Mouse (Mus musculus) Muller cell, postnatal 12 days (primary cell): Measurements from ENCODE around the gene A2ml1.
"Not testable (repeated sequence)": the region's sequence is repeated elsewhere in the genome, so short reads cannot be mapped to it uniquely, and the experiment has no call there.

Experiments used
- DNase-seq: peaks from one replicate; pipeline ENCODE4 v3.0.0-alpha.2; 2015; ENCODE audit errors: inconsistent ontology term

Gene A2ml1

DNA sequence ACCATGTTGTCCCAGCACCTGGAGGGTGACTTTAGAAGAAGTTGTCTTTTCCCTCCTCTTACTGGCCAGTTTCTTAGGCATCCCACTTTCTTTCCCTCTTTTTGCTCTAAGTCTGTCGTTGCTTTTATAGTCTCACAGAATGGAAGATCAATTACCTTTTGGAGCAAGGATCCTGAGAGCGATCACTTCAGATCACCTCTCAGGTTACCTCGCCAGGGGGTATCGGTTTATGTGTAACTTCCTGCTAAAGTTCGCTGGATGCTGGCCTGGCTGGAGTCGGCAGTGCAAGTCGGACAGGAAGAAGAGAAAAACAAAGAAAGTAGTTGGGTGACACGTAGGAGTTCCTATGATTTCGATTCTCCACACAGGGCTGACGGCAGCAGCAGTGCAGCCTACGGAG, at the start of gene A2ml1:
Gene A2ml1, minus strand, starts transcription at position 101 of the 400 bp plus-strand sequence.
- DNase-seq = no peak

DNA sequence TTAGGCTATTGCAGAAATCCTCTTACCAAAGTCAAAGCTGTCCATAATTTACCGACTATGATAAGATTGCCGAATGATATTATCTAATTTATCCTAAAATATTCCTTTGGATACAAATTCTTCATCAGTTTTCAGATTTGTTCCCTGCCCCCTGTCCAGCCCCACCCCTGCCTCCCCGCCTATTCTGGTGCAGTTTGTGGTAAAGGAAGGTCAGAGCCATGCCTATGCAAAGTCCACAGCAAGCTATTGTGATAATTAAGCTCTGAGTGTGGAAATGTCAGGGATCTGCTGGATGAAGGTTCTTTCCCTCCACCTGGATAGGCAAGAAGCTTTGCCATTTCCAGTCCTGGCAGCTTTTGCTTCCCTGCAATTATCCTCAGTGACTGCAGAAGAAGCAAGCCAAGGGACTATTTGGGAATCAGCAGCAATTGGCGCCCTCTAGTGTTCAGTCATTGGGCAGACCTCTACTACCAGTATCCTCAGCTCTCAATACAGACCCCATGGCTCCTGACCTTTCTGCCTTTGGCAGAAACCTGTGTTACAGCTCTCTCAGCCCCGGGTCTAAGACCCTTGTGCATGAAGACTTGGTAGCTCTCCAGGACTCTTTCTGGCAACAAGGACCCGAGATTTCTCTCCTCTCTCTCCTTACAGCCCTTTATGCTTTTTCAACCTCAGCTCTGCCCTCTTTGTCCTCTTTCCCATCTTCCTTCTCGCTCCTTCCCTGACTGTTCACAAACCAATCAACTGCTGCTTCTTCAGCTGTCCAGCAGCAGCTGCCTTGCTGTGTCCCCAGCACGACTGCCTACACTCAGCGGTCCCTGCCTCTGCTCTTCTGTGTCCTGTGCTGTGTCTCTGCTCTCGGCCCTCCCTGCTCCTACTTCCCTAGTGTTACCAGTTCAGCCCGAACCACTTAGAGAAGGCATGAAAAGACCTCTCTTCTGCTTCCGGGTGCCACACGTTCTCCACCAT, 48.6 kb upstream of the A2ml1 start:
- peak; percentile 52 for DNase-seq

DNA sequence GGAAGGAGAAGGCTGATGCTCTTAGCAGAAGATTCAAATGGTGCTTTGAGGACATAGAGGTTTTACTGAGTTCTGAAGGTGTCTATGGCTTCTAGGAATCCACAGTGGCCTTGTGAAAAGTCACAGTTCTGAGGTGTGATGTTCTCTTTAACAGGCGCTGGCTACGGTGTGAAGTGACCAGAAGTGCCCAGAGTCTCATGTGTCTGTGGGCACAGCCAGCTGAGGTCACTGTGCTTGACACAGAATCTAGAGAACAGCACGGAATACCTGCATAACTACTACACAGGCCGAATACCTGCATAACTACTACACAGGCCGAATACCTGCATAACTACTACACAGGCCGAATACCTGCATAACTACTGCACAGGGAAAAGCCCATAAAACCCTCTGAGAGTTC, 43.8 kb upstream of the A2ml1 start:
- DNase-seq = not testable (repeated sequence)

DNA sequence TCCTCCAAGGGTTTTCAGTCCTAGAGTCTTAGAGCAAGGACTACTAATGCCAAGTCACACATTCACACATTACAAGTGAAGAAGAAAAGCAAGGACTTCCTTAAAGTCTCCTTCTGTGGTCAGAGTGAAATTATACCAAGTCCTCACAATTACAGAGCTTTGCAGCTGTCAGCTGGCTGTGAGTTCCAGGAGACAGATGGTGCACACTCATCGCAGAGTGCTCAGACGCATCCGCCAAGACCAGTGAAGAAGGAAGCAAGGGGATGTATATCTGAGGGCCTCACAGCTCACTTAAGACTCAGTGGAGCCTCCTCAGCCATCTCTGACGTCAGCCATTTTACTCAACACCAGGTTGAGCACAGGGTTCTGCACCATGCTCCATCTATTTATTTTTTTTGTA, 43.0 kb upstream of the A2ml1 start:
- DNase-seq = no peak

DNA sequence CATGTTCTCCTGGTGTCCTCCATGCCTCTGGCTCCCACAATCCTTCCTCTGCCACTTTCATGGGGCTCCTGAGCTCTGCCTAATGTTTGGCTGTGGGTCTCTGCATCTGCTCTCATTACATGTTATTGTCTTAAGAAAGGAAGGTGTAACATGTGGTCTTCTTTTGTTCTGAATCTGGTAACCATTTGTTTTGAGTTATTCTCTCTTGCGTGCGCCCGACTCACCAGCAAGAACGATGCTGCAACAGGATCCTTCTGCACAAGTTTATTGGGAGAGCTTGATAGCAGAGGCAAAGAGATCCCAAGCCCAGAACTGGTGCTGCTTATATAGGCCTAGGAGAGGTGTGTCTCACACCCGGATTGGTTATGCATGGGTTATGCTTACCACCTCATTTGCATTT, 42.0 kb upstream of the A2ml1 start, which contains the start of gene Klrb1a:
Gene Klrb1a, minus strand, starts transcription at position 101 of the 400 bp plus-strand sequence.
- not testable (repeated sequence) for DNase-seq

DNA sequence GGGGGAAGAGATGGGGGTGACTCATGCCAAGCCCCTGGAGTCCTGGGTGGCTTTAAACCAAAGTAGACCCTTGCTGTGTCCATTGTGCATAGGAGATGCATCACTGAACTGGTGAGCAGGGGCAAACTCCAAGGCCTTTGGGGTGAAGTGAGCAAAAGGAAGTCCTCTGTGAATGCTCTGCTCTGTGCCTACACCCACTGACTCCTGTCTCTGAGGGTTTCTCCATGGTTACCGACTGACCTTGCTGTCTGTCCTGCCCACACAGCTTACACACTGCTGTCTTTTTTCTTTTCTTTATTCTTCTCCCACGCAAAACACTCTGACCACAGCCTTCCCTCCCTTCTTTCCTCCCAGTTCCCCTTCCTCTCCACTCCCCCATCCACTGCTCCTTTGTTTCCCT, 41.3 kb upstream of the A2ml1 start:
- peak; percentile 36 for DNase-seq

DNA sequence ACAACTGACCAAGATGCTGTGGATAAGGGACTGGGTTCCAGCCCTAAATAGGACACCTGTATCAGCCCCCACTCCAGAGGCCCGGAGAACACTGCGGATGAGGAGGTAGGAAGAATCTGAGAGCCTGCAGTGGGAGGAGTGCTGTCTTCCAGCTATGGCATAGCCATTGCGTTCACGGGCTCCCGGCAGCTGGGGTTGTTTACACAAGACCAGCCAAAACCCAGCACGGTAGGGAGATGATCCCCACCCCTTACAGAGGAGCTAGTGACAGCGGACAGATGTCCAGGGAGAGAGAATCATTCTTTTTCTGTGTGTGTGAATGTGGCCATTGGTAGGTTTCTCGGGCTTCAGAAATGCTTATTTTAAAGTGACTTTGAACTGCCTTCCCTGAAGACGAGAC, 24.9 kb upstream of the A2ml1 start:
- no peak for DNase-seq

DNA sequence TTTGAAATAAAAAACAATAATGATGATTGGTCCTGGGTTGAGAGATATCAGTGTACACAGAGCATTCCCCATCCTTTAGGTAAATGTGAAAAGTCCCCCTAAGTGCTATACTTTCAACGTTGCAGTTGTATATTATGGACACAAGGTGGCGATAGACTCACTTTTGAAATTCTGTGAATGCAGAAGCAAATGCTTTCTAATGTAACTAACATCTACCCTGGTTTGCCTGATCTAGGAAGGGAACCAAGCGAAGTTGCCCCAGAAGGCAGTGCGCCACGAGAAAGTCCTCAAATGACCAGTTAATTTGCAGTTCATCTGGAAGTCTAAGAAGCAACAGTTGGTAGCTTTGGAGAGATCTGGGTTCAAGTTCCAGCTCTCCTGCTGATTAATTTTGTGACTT, 23.1 kb upstream of the A2ml1 start:
- peak; percentile 42 for DNase-seq

DNA sequence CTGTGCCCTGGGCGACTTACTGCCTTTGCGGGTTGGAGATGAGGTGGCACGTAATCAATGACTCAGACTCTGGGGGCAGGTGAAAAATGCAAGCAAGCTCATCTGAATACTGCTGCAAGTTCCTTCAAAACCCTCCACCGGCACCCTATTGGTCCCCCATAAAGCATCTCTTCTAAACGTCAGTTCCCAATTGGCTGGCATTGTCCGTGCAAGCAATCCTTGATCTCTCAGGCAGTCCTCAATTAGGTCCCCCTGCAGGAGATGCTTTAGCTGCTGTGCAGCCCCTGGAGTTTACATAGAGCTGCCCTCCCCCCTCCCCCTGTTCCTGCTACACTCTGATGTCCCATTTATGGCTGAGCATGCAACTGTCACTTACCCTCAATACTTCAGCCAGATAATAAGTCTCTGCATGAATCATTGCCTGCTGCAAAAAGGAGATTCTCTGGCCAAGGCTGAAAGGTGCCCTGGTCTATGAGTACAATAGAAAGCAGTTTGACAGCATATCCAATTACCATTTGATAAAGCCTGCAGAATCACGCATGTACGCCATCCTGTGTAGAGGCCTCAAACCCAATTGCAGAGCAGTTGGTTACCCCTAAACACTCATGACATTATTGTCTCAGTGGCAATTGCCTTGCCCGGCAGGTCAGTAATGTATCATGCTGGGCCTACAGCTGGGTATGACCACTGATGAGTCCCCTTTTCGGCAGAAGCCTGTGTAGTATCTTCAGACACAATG, 21.2 kb upstream of the A2ml1 start:
- DNase-seq = peak; percentile 43

DNA sequence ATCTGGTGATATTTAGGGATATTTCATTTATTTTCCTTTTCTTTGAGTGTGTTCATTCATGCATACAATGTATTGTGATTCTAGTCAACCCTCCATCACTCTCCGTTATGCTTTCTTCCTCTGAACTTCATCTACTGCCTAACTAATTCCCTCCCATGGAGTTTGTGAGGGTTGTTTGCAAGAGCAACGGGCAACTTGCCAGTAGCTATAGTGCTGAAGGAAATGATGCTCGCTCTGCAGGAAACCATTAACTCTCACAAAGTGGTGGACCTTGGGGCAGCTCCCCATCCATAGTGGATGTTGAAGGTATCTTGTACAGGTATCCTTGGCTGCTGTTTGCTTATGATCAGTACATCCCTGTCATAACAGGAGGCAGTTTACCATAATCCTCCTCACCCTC, 20.6 kb upstream of the A2ml1 start:
- peak; percentile 46 for DNase-seq

DNA sequence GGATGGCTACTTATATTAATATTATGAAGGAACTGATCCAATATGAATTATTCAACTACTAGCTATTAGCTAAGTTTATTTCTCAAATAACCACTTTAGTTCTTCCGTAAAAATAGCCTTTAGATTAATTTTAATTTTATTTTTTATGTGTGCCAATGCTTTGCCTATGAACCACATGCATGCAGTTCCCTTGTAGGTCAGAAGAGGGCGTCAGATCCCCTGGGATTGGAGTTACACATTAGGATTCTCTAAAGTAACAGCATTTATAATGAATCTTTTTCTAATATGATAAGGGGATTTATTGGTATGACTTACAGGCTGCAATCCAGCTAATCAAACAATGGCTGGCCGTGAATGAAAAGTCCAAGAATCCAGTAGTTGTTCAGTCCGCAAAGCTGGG, 18.1 kb upstream of the A2ml1 start:
- no peak for DNase-seq

DNA sequence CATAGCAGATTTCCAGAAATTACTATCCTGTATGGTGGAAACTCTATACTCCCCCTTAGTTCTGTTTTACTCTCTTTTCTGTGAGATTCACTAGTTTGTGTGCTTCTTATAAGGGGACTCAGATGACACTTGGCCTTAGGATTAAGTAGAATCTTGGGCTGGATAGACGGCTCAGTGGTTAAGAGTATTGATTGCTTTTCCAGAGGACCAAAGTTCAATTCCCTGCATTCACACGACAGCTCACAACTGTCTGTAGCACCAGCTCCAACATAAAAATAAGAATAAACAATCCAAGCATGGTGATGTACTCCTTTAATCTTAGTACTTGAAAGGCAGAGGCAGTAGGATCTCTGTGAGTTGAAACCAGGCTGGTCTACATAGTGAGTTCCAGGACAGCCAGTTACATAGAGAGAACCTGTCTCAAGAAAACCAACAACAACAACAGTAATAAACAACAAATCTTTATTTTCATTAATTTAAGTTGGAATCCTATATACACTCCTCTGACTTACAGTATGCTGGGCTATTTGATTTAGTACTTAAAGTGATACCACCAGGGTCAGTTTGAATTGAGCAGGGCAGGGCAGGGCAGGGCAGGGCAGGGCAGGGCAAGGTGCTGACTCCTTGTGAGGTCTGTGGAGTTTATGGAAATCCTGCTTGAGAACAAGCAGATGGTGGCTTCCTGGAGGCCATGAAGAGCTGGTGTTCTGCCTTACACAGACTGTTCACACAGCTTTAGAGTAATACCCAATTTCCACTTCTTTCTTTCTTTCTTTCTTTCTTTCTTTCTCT, 17.0 kb upstream of the A2ml1 start:
- no peak for DNase-seq

DNA sequence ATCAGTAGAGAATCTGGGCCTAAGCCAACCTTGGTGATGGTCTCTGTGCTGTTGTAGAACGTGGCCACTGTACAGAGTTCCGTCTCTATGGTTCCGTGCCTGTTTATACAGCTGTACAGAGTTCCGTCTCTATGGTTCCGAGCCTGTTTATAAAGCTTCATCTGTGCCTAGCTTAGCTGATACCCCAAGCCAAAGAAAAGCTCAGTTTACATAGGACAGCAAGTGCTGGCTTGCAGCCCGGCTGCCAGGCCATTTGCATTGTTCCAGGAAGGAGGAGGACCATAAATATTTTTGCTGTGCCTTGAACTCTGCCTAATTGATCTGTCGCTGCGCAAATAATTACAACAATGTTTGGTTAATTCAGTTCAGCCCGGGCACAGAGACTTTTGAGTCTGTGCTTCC, 15.7 kb upstream of the A2ml1 start:
- DNase-seq = peak; percentile 91

DNA sequence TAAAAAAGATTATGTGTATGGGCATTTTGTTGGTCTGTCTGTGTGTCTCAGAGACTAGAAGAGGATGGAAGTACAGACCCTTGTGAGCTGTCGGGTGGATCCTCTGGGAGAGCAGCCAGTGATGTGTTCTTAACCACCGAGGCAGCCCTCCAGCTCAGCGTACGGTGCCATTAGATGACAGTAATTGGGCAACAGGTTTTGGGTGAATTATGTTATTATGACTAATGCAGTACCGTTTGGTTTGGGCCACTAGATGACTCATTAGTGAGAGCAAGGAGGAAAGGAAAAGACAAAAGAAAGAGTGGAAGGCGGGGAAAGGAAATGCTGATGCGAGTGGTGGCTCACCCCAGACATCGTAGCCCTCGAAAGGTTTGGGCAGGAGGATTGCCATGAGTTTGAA, 13.2 kb upstream of the A2ml1 start:
- DNase-seq = peak; percentile 73

DNA sequence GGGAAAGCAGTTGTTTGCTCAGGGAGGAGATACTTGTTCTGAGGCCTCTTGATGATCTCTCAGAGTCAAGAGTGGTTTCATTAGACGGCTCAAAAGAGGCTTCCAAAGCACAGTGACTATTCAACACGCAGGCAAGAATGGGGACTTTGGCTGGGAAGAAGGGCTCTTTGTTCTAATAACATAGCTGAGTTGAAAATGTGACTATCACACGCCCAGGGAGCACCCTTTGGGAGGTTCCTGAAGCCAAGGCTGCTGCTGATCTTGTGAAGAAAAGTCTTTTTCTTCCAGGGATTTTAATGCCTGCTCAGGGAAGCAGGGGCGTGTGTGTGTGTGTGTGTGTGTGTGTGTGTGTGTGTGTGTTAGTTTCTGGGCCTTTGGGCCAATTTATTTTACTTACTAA, 8.0 kb upstream of the A2ml1 start:
- peak; percentile 69 for DNase-seq

DNA sequence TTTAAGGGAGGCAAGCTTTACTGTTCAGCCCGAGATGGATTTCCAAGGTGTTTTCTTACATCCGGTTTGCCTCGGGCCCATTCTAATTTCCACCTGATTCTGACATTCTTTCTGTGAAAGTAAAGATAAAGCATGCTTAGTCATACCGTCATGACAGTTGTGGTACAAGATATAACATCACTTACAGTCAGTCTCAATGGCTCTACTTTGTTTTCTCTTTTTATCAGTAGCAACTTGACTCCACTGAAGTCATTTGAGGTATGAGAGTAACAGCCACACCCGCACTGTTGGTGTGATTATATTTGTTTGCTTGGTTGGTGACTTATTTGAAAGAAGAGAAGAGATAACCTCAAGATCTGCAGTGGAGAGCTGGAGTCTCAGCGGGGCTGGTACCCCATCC, 6.2 kb upstream of the A2ml1 start:
- DNase-seq = no peak

DNA sequence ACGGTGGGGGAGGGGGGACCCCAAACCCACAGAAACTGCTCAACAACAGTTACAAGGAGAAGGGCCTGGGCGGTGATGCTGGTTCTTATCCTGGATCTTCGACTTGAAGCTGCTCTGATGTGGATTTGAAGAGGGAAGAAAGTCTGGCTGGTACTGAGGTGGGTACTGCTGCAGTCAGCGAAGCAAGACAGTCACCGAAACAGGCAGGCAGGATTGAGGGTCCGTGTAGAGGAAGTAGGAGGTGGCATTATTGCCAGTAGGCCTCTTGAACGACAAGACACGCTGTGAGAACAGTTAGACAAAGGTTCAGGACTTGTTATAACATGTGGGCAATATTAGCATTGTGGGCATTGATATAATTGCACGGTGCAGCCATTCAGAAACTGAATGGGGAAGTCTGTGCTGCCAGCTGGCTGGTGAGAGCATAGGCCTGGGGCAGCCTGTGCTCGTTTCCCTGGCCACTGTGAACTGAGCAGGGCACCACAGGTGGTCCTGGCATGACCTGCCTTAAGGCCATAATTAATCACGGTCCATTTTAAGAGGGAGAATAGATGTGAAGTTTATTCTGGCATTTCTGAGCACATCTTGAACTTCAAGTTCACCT, 4.3 kb upstream of the A2ml1 start:
- DNase-seq = peak; percentile 34

DNA sequence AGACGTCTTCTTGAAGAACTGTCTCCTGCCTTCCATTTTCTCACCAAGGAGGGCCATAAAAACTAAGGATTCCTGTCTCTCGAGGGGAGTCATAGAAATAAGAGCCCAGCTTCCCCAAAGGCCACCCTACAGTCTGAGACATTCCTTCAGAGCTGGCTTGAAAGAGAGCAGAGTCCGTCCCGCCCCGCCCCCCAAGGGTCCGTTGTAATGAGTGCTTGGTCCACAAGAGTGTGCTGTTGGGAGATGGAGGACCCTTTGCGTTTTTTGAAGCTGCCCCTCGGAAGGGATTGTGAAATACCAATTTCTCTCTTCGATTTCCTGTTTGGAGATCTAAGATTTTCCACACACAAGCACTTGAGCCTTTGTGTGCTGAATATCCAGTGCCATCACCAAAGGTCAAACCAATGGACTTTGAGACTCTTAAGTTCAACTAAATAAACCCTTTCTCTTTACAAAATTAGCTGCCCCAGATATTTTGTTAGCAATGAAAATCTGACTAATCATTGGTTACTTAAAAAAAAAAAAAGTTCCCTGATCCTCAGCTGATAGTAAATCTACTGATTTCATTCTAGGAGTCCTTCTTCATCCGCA, 2.8 kb upstream of the A2ml1 start:
- DNase-seq = peak; percentile 51

DNA sequence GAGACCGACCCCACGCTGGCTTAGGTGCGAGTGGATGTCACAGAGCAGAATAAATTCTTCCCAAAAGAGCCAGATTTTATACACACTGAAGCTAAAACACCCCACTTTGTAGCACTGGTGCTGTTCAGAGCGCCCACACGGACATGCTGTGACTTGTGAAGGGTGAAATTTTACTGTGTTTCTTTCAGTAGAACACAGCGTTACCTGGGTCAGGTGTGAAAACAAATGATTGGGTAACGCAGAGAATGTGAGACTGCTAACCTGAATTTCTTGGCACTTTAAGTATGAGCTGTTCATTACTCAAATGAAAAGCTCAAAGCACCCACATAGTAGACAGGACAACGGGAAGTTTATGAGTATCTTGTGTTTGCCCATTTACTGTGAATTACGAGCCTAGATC, 4.1 kb downstream of the A2ml1 start:
- no peak for DNase-seq

DNA sequence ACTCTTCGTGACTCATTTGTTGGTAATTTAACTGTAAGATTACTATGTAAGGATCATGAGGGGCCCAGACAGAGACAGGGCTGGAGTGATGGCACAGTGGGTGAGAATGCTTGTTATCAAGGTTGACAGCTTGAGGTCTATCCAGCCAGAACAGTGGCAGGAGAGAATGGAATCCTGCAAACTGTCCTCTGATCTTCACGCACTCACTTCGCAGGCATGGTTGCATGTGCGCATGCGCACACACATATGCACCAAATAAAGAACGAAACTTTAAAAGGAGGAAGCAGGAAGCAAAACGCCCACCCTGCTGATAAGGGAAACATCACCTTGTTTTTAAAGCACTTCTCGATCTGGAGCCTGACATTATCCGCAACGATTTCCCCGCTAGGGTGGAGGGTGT, 14.8 kb downstream of the A2ml1 start:
- DNase-seq = no peak

DNA sequence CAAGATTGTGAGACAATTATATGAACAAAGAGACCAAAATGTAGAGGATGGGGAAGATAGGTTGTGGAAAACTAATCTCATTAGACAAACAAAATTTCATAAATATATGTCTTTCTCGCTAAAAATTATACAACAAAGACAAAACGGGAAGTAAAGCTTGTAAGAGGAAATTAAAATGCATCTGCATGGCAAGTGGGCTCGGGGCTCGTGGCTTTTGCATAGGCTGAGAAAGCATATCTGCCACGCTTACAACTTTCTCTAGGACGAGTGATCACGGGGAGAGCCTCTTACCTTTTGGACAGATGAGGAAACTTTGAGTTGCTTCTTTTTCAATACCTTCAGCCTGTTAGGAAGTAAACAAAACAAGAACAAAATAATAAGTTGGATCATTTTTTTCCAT, 27.4 kb downstream of the A2ml1 start:
- DNase-seq = no peak
